Mouse (Mus musculus) retina, postnatal 1 day (tissue): ENCODE results near the gene Smchd1.

Source experiments
- DNase-seq: peaks from one replicate; pipeline ENCODE4 v3.0.0-alpha.2; 2012

Smchd1 gene

GRCm38 (mm10) chr17:71309141-71309540 is 166.0 kb downstream of the Smchd1 start:
- peak; percentile 70 for DNase-seq

DNA sequence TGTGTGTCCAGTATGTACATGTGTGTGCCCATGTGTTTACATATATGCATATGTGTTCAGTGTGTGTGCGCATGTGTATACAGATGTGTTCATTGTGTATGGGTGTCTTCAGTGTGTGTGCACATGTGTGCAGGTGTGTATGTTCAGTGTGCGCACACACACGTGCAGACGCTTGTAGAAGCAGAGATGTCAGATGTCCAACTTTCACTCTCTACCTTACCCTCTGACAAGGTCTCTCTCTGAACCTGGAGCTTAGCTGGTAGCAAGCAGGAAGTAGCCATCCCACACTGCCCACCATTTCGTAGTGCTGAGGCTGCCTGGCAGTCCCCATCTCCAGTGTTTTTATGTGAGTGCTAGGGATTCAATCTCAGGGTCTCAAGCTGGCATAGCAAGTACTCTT is 166.8 kb downstream of the Smchd1 start:
- DNase-seq = no peak

DNA sequence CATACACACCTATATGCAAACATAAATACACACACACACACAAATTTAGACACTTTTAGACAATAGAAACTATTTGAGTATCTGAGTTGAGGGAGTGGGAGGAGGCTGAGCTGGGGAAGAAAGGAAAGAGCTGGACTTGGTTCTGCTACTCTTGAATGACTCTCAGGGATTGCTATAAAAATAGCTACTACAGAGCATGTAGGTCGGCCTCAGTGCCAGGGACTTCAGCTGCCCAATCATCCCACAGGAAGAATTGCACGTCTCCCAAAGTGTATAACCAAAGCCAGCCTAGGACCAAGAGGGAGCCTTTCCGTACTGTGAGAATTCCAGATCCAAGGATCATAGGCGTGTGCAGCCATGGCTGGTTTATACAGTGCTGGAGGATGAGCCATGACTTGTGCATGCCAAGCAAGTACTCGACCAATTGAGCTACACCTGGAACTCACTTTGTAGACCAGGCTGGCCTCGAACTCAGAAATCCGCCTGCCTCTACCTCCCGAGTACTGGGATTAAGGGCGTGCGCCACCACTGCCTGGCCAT is 167.8 kb downstream of the Smchd1 start:
- no peak for DNase-seq

DNA sequence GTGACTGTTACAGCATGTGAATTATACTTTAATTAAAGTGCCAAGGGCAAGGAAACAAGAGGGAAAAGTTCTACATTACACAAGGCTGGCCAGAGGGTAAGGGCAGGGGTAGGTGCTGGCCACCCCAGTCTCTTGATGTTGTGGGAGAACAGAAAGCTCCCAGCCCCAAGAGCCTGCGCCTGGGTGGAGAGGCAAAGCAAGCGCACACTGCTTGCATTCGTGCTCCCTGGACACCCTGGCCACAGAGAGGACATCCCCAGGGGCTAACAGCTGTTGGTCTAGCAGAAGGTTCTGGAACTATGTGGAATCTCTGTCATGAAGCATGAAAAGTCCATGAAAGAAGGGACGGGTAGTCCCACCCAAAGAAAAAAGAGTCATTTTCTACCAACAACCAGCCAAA is 168.4 kb downstream of the Smchd1 start:
- DNase-seq = no peak

DNA sequence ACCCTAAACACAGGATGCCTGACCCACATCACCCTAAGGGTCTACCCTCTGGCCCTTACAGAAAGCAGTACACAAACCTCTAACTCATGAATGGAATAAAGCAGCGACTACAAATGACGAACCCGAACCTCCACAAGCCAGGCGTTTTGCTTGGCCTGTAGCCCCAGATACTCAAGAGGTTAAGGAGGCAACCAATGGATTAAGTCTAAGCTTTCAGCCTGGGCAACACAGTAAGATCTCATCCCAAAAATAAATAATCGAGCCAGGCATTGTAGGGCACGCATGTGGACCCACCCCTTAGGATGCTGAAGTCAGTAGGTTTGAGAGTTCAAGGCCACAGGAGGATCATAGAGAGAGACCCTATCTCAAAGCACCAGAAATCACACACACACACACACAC is 169.1 kb downstream of the Smchd1 start:
- DNase-seq = no peak

GRCm38 (mm10) chr17:71303444-71303843 is 171.7 kb downstream of the Smchd1 start:
- DNase-seq = peak; percentile 21

- no peak for DNase-seq
These were observed 173.7 kb downstream of the Smchd1 start for GRCm38 (mm10) chr17:71301413-71301812.

GRCm38 (mm10) chr17:71300338-71300737 is 174.8 kb downstream of the Smchd1 start:
- DNase-seq = no peak

GRCm38 (mm10) chr17:71299879-71300278 is 175.3 kb downstream of the Smchd1 start:
- DNase-seq = no peak

DNA sequence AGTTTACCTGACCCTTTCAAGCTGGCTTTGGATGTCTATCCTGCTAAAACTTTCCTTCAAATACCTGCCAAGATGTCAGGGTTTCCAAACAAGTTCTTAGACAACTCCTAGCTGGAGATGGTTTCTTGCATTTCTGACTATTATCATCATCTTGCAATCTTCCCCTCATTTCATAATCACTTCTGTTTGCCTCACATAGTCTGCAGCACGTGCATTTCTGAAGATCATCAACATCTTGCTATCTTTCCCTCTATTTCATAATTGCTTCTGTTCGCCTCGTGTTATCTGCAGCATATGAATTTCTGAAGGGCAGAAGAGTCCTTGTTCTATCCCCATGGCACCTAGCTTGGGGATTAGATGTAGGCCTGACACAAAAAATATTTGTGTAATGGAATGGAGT is 180.6 kb downstream of the Smchd1 start:
- no peak for DNase-seq
